Mouse (Mus musculus): ENCODE measurements at regions not wholly inside any gene's neighbourhood (a gene's known extent, or its start where the extent isn't known, plus 50 kb on each side); places are given as distances from the start of the nearest gene placed in this dataset.

GRCm38 (mm10) chr16:24237425-24237824, 155.9 kb upstream of the Lpp start:
- no peak overlapping the region for H3K4me2 ChIP-seq
- 73% methylated on average over 3 of the region's 3 CpGs for WGBS (ENCODE audit: insufficient replicate concordance)
- no peaks in the 10 kb centered on the region for H3K4me1 ChIP-seq (ENCODE audit: control insufficient read depth, insufficient read depth, low read length)
- no peak for ATAC-seq (replicated peaks; ENCODE audit: insufficient number of reproducible peaks, low FRiP score, low TSS enrichment)
- no peaks in the 10 kb centered on the region for H3K36me3 ChIP-seq (ENCODE audit: control insufficient read depth, insufficient read depth, low read length)
- no peak overlapping the region for H3K4me3 ChIP-seq (ENCODE audit: low read depth, low read length)
- no peaks in the 10 kb centered on the region; the same call in 1 of the 2 replicates for H3K27me3 ChIP-seq (ENCODE audit: control insufficient read depth, insufficient read depth, low read length)
- no peak overlapping the region for H3K9ac ChIP-seq (ENCODE audit: low read depth, low read length)
- no peak overlapping the region for H3K27ac ChIP-seq (ENCODE audit: low read depth, low read length)
- H3K9me3 ChIP-seq (replicated peaks; ENCODE audit: control insufficient read depth, low read length) = no peaks in the 10 kb centered on the region

GRCm38 (mm10) chr16:24237013-24237412, 156.3 kb upstream of the Lpp start:
- 92% methylated on average over 3 of the region's 3 CpGs for WGBS (ENCODE audit: insufficient replicate concordance)
- ATAC-seq (replicated peaks; ENCODE audit: insufficient number of reproducible peaks, low FRiP score, low TSS enrichment) = no peak
- H3K9me3 ChIP-seq (replicated peaks; ENCODE audit: control insufficient read depth, low read length) = no peaks in the 10 kb centered on the region
- no peak overlapping the region for H3K4me2 ChIP-seq
- H3K4me3 ChIP-seq (ENCODE audit: low read depth, low read length) = no peak overlapping the region
- H3K27ac ChIP-seq (ENCODE audit: low read depth, low read length) = no peak overlapping the region
- H3K36me3 ChIP-seq (ENCODE audit: control insufficient read depth, insufficient read depth, low read length) = no peaks in the 10 kb centered on the region
- H3K9ac ChIP-seq (ENCODE audit: low read depth, low read length) = no peak overlapping the region
- no peaks in the 10 kb centered on the region for H3K4me1 ChIP-seq (ENCODE audit: control insufficient read depth, insufficient read depth, low read length)
- H3K27me3 ChIP-seq (ENCODE audit: control insufficient read depth, insufficient read depth, low read length) = no peaks in the 10 kb centered on the region; the same call in 1 of the 2 replicates

GRCm38 (mm10) chr16:24236511-24236910, 156.8 kb upstream of the Lpp start:
- Histone ChIP-seq H3K9ac (ENCODE audit: low read depth, low read length) (no peak overlapping the region), H3K36me3 (ENCODE audit: control insufficient read depth, insufficient read depth, low read length) (no peaks in the 10 kb centered on the region), H3K9me3 (replicated peaks; ENCODE audit: control insufficient read depth, low read length) (no peaks in the 10 kb centered on the region), H3K4me2 (no peak overlapping the region), H3K27me3 (ENCODE audit: control insufficient read depth, insufficient read depth, low read length) (no peaks in the 10 kb centered on the region; the same call in 1 of the 2 replicates), H3K4me1 (ENCODE audit: control insufficient read depth, insufficient read depth, low read length) (no peaks in the 10 kb centered on the region), H3K27ac (ENCODE audit: low read depth, low read length) (no peak overlapping the region), H3K4me3 (ENCODE audit: low read depth, low read length) (no peak overlapping the region)
- WGBS (ENCODE audit: insufficient replicate concordance) = 72% methylated on average over 3 of the region's 3 CpGs
- no peak for ATAC-seq (replicated peaks; ENCODE audit: insufficient number of reproducible peaks, low FRiP score, low TSS enrichment)

GRCm38 (mm10) chr16:24234795-24235194, 158.5 kb upstream of the Lpp start:
- Histone ChIP-seq H3K27ac (ENCODE audit: low read depth, low read length) (no peak overlapping the region), H3K4me3 (ENCODE audit: low read depth, low read length) (no peak overlapping the region), H3K9ac (ENCODE audit: low read depth, low read length) (no peak overlapping the region), H3K36me3 (ENCODE audit: control insufficient read depth, insufficient read depth, low read length) (no peaks in the 10 kb centered on the region), H3K9me3 (replicated peaks; ENCODE audit: control insufficient read depth, low read length) (no peaks in the 10 kb centered on the region), H3K27me3 (ENCODE audit: control insufficient read depth, insufficient read depth, low read length) (no peaks in the 10 kb centered on the region; the same call in 1 of the 2 replicates), H3K4me2 (no peak overlapping the region), H3K4me1 (ENCODE audit: control insufficient read depth, insufficient read depth, low read length) (no peaks in the 10 kb centered on the region)
- no peak for ATAC-seq (replicated peaks; ENCODE audit: insufficient number of reproducible peaks, low FRiP score, low TSS enrichment)
- WGBS (ENCODE audit: insufficient replicate concordance) = 66% methylated on average over 11 of the region's 11 CpGs

GRCm38 (mm10) chr16:24232001-24232530, 161.2 kb upstream of the Lpp start:
- no peak for ATAC-seq (replicated peaks; ENCODE audit: insufficient number of reproducible peaks, low FRiP score, low TSS enrichment)
- Histone ChIP-seq H3K4me1 (ENCODE audit: control insufficient read depth, insufficient read depth, low read length) (no peaks in the 10 kb centered on the region), H3K4me3 (ENCODE audit: low read depth, low read length) (no peak overlapping the region), H3K9ac (ENCODE audit: low read depth, low read length) (no peak overlapping the region), H3K36me3 (ENCODE audit: control insufficient read depth, insufficient read depth, low read length) (no peaks in the 10 kb centered on the region), H3K9me3 (replicated peaks; ENCODE audit: control insufficient read depth, low read length) (no peaks in the 10 kb centered on the region), H3K27me3 (ENCODE audit: control insufficient read depth, insufficient read depth, low read length) (no peaks in the 10 kb centered on the region), H3K27ac (ENCODE audit: low read depth, low read length) (no peak overlapping the region), H3K4me2 (no peak overlapping the region)
- WGBS (ENCODE audit: insufficient replicate concordance) = 79% methylated on average over 6 of the region's 6 CpGs

GRCm38 (mm10) chr16:24231506-24231905, 161.8 kb upstream of the Lpp start:
- no peaks in the 10 kb centered on the region for H3K27me3 ChIP-seq (ENCODE audit: control insufficient read depth, insufficient read depth, low read length)
- no peaks in the 10 kb centered on the region for H3K36me3 ChIP-seq (ENCODE audit: control insufficient read depth, insufficient read depth, low read length)
- H3K4me2 ChIP-seq = no peak overlapping the region
- no peak overlapping the region for H3K27ac ChIP-seq (ENCODE audit: low read depth, low read length)
- H3K9ac ChIP-seq (ENCODE audit: low read depth, low read length) = no peak overlapping the region
- H3K9me3 ChIP-seq (replicated peaks; ENCODE audit: control insufficient read depth, low read length) = no peaks in the 10 kb centered on the region
- H3K4me3 ChIP-seq (ENCODE audit: low read depth, low read length) = no peak overlapping the region
- ATAC-seq (replicated peaks; ENCODE audit: insufficient number of reproducible peaks, low FRiP score, low TSS enrichment) = no peak
- no peaks in the 10 kb centered on the region for H3K4me1 ChIP-seq (ENCODE audit: control insufficient read depth, insufficient read depth, low read length)
- 85% methylated on average over 5 of the region's 5 CpGs for WGBS (ENCODE audit: insufficient replicate concordance)

GRCm38 (mm10) chr16:24229002-24229607, 164.2 kb upstream of the Lpp start:
- no peaks in the 10 kb centered on the region for H3K4me1 ChIP-seq (ENCODE audit: control insufficient read depth, insufficient read depth, low read length)
- no peaks in the 10 kb centered on the region for H3K27me3 ChIP-seq (ENCODE audit: control insufficient read depth, insufficient read depth, low read length)
- ATAC-seq (replicated peaks; ENCODE audit: insufficient number of reproducible peaks, low FRiP score, low TSS enrichment) = no peak
- no peaks in the 10 kb centered on the region for H3K36me3 ChIP-seq (ENCODE audit: control insufficient read depth, insufficient read depth, low read length)
- H3K4me2 ChIP-seq = no peak overlapping the region
- H3K27ac ChIP-seq (ENCODE audit: low read depth, low read length) = no peak overlapping the region
- H3K4me3 ChIP-seq (ENCODE audit: low read depth, low read length) = no peak overlapping the region
- H3K9ac ChIP-seq (ENCODE audit: low read depth, low read length) = no peak overlapping the region
- no peaks in the 10 kb centered on the region for H3K9me3 ChIP-seq (replicated peaks; ENCODE audit: control insufficient read depth, low read length)
- 78% methylated on average over 7 of the region's 7 CpGs for WGBS (ENCODE audit: insufficient replicate concordance)

GRCm38 (mm10) chr16:24225897-24226296, 167.4 kb upstream of the Lpp start:
- Histone ChIP-seq H3K4me3 (ENCODE audit: low read depth, low read length) (no peak overlapping the region), H3K27ac (ENCODE audit: low read depth, low read length) (no peak overlapping the region), H3K4me2 (no peak overlapping the region), H3K9ac (ENCODE audit: low read depth, low read length) (no peak overlapping the region), H3K4me1 (ENCODE audit: control insufficient read depth, insufficient read depth, low read length) (no peaks in the 10 kb centered on the region), H3K9me3 (replicated peaks; ENCODE audit: control insufficient read depth, low read length) (no peaks in the 10 kb centered on the region), H3K36me3 (ENCODE audit: control insufficient read depth, insufficient read depth, low read length) (no peaks in the 10 kb centered on the region), H3K27me3 (ENCODE audit: control insufficient read depth, insufficient read depth, low read length) (no peaks in the 10 kb centered on the region)
- 75% methylated on average over 4 of the region's 4 CpGs for WGBS (ENCODE audit: insufficient replicate concordance)
- no peak for ATAC-seq (replicated peaks; ENCODE audit: insufficient number of reproducible peaks, low FRiP score, low TSS enrichment)

GRCm38 (mm10) chr16:24225090-24225489, 168.2 kb upstream of the Lpp start:
- 71% methylated on average over 1 of the region's 1 CpGs for WGBS (ENCODE audit: insufficient replicate concordance)
- H3K4me1 ChIP-seq (ENCODE audit: control insufficient read depth, insufficient read depth, low read length) = no peaks in the 10 kb centered on the region
- no peak overlapping the region for H3K4me3 ChIP-seq (ENCODE audit: low read depth, low read length)
- H3K9me3 ChIP-seq (replicated peaks; ENCODE audit: control insufficient read depth, low read length) = no peaks in the 10 kb centered on the region
- no peak overlapping the region for H3K27ac ChIP-seq (ENCODE audit: low read depth, low read length)
- H3K9ac ChIP-seq (ENCODE audit: low read depth, low read length) = no peak overlapping the region
- no peaks in the 10 kb centered on the region for H3K27me3 ChIP-seq (ENCODE audit: control insufficient read depth, insufficient read depth, low read length)
- no peaks in the 10 kb centered on the region for H3K36me3 ChIP-seq (ENCODE audit: control insufficient read depth, insufficient read depth, low read length)
- no peak overlapping the region for H3K4me2 ChIP-seq
- no peak for ATAC-seq (replicated peaks; ENCODE audit: insufficient number of reproducible peaks, low FRiP score, low TSS enrichment)

All from heart, embryonic 11.5 days (tissue).